Mouse (Mus musculus) embryonic facial prominence, embryonic 15.5 days (tissue): Measurements from ENCODE around the gene Kbtbd6. TPM values are rescaled to one million over a fixed set of nuclear protein-coding genes. Genes with fewer than 3 reads are reported as not detected.
"Not testable (repeated sequence)": the region's sequence is repeated elsewhere in the genome, so short reads cannot be mapped to it uniquely, and the experiment has no call there.

Experiments
- ATAC-seq: fragments of 200-750 bp; cut with Nextera tagmentation; 2 replicates; pipeline ENCODE4 v1.8.0; 2017; ENCODE audit warnings: low read depth, moderate TSS enrichment; ENCODE audit not compliant: insufficient number of reproducible peaks, low FRiP score, low TSS enrichment
- H3K27ac ChIP-seq: fragments of 300-500 bp; sonication (generic); replicated peaks from 2 replicates; pipeline ENCODE4 v1.5.1; 2015; ENCODE audit warnings: mild to moderate bottlenecking, inconsistent platforms
- H3K27me3 ChIP-seq: fragments of 300-500 bp; sonication (generic); 2 replicates; pipeline ENCODE4 v1.6.1; 2015; ENCODE audit warnings: inconsistent platforms
- H3K36me3 ChIP-seq: fragments of 300-500 bp; sonication (generic); 2 replicates; pipeline ENCODE4 v1.6.1; 2015; ENCODE audit warnings: mild to moderate bottlenecking, inconsistent platforms
- H3K4me1 ChIP-seq: fragments of 300-500 bp; sonication (generic); 2 replicates; pipeline ENCODE4 v1.6.1; 2015; ENCODE audit warnings: inconsistent platforms
- H3K4me2 ChIP-seq: fragments of 300-500 bp; sonication (generic); replicated peaks from 2 replicates; pipeline ENCODE4 v1.6.1; 2015; ENCODE audit warnings: mild to moderate bottlenecking, inconsistent platforms
- H3K4me3 ChIP-seq: fragments of 300-500 bp; sonication (generic); replicated peaks from 2 replicates; pipeline ENCODE4 v1.5.1; 2015; ENCODE audit warnings: mild to moderate bottlenecking, inconsistent platforms
- H3K9ac ChIP-seq: fragments of 300-500 bp; sonication (generic); 2 replicates; pipeline ENCODE4 v1.6.1; 2015; ENCODE audit warnings: inconsistent platforms
- H3K9me3 ChIP-seq: fragments of 300-500 bp; sonication (generic); replicated peaks from 2 replicates; pipeline ENCODE4 v1.6.1; 2016; ENCODE audit warnings: inconsistent platforms
- WGBS: fragments of 180-500 bp; shearing (Covaris S2); methylation state at CpG from one replicate; pipeline ENCODE4 v1.1.7; 2015; 5-methylcytosine and 5-hydroxymethylcytosine counted together
- polyA plus RNA-seq: library from polyadenylated mRNA; unstranded; fragments of >200 nt; fragmentation: Nextera tagmentation; extraction: Ambion mirVana; gene quantifications from 2 replicates; pipeline ENCODE4 v1.2.1, GENCODE M21; 2015

The Kbtbd6 gene
- polyA plus RNA-seq: 2.4 and 2.7 TPM in 2 replicates

DNA sequence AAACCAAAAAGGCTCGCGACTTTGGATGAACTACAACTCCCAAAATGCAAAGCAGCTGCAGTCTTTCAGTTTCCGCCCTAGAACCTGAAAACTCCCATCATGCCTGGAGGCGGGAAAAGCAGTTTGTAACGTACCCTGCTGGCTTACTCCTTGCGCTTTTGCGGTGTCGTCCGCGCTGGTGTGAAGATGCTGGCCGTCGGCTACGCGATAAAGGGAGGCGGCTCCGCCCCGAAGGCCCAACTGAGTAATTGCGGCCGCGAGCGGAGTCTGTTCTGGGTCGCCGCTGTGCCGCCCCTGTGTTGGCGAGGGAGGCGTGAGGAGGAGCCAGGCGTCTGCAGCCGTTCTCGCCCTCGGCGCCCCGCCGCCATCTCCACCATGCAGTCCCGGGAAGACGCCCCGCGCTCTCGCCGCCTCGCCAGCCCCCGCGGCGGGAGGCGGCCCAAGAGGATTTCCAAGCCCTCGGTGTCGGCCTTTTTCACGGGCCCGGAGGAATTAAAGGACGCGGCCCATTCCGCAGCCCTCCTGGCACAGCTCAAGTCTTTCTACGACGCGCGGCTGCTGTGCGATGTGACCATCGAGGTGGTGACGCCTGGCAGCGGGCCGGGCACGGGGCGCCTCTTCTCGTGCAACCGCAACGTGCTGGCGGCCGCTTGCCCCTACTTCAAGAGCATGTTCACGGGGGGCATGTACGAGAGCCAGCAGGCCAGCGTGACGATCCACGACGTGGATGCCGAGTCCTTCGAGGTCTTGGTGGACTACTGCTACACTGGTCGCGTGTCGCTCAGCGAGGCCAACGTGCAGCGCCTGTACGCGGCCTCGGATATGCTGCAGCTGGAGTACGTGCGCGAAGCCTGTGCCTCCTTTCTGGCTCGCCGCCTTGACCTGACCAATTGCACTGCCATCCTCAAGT, at the start of gene Kbtbd6:
TSS of gene Kbtbd6 (plus strand) at position 155 of the 910 bp plus-strand sequence.
- ATAC-seq: peak; percentile 89
- peak within 1 kb of the TSS; percentile 63; the same call in 1 of the 2 replicates for H3K27ac ChIP-seq
- H3K9me3 ChIP-seq, H3K36me3 ChIP-seq, H3K4me1 ChIP-seq, H3K27me3 ChIP-seq: not testable (repeated sequence)
- peak within 1 kb of the TSS; percentile 47 for H3K9ac ChIP-seq
- peak within 1 kb of the TSS; percentile 64 for H3K4me3 ChIP-seq
- H3K4me2 ChIP-seq: peak within 1 kb of the TSS; percentile 79
- 12% methylated on average over 43 of the region's 89 CpGs for WGBS

DNA sequence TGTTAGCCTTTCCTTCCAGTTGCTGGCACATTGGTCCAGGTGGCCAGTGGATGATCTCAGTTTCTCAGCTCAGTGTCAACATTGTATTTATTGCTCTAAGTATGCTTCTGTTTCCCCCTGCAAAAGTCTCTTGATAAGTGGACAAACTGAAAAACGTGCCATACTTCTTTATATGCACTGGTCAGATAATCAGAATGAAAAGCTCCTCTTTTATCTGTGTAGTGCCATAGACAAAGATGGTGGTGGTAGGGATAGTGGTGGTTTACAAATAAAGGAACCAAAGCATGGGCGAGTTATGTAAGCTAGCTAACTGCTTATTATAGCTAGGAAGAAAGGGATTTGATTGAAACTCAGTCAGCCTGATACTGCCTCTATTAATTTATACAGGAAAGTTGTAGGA, 44.0 kb upstream of the Kbtbd6 start:
- Histone ChIP-seq H3K36me3 (peaks cover 26% of the 10 kb centered on the region), H3K27me3 (no peaks in the 10 kb centered on the region), H3K4me3 (no peak overlapping the region), H3K9ac (no peak overlapping the region), H3K27ac (no peak overlapping the region), H3K4me1 (no peaks in the 10 kb centered on the region), H3K9me3 (no peaks in the 10 kb centered on the region), H3K4me2 (no peak overlapping the region)
- no peak for ATAC-seq
- 91% methylated on average over 2 of the region's 2 CpGs for WGBS

DNA sequence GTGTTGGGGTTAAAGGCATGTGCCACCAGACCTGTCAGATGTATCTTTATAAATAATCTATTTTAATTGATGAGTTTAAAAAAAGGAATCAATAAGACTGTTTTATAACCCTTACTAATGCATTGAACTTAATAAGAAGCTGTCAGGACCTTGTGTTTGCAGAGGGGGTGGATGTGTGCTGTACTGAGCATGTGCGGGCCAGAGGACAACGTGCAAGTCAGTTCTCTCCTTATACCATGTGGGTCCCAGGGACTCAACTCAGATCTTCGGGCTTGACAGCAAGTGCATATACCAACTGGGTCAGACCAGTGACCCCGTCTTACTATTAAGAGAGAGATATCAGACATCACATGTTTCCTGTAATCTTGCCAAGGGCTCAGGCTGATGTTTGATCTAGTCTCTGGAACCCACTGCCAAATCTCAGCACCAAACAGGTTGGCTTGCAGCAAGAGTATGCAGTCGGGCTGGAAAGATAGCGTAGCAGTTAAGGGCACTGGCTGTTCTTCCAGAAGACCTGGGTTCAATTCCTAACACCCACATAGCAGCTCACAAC, 42.3 kb upstream of the Kbtbd6 start:
- no peak overlapping the region for H3K27ac ChIP-seq
- no peak for ATAC-seq
- no peak overlapping the region for H3K4me3 ChIP-seq
- no peaks in the 10 kb centered on the region for H3K4me1 ChIP-seq
- no peaks in the 10 kb centered on the region for H3K27me3 ChIP-seq
- H3K4me2 ChIP-seq: no peak overlapping the region
- H3K36me3 ChIP-seq: peaks cover 26% of the 10 kb centered on the region
- no peaks in the 10 kb centered on the region for H3K9me3 ChIP-seq
- no peak overlapping the region for H3K9ac ChIP-seq
- WGBS: 87% methylated on average over 6 of the region's 6 CpGs

GRCm38 (mm10) chr14:79410662-79411061, 41.0 kb upstream of the Kbtbd6 start:
- Histone ChIP-seq H3K4me1 (no peaks in the 10 kb centered on the region), H3K9me3 (no peaks in the 10 kb centered on the region), H3K4me2 (no peak overlapping the region), H3K27me3 (no peaks in the 10 kb centered on the region), H3K9ac (no peak overlapping the region), H3K27ac (no peak overlapping the region), H3K4me3 (no peak overlapping the region), H3K36me3 (peaks cover 26% of the 10 kb centered on the region)
- WGBS: 73% methylated on average over 2 of the region's 2 CpGs
- ATAC-seq: no peak

GRCm38 (mm10) chr14:79413121-79413520, 38.5 kb upstream of the Kbtbd6 start:
- 87% methylated on average over 6 of the region's 6 CpGs for WGBS
- H3K27ac ChIP-seq: no peak overlapping the region
- H3K4me2 ChIP-seq: no peak overlapping the region
- no peaks in the 10 kb centered on the region for H3K4me1 ChIP-seq
- no peaks in the 10 kb centered on the region for H3K9me3 ChIP-seq
- no peak overlapping the region for H3K4me3 ChIP-seq
- H3K27me3 ChIP-seq: no peaks in the 10 kb centered on the region
- H3K36me3 ChIP-seq: peaks cover 21% of the 10 kb centered on the region
- no peak overlapping the region for H3K9ac ChIP-seq
- no peak for ATAC-seq

- no peak overlapping the region for H3K9ac ChIP-seq
- H3K4me2 ChIP-seq: no peak overlapping the region
- no peaks in the 10 kb centered on the region for H3K9me3 ChIP-seq
- WGBS: 61% methylated on average over 20 of the region's 20 CpGs
- H3K27ac ChIP-seq: no peak overlapping the region
- no peaks in the 10 kb centered on the region for H3K27me3 ChIP-seq
- peaks cover 9% of the 10 kb centered on the region; the same call in 1 of the 2 replicates for H3K36me3 ChIP-seq
- H3K4me1 ChIP-seq: no peaks in the 10 kb centered on the region
- H3K4me3 ChIP-seq: no peak overlapping the region
- no peak for ATAC-seq
Measured at GRCm38 (mm10) chr14:79420083-79420685, 31.5 kb upstream of the Kbtbd6 start.

GRCm38 (mm10) chr14:79425979-79426729, 25.5 kb upstream of the Kbtbd6 start, which contains the start of gene Kbtbd7:
TSS of gene Kbtbd7 (plus strand) at chr14:79426511.
- H3K9ac ChIP-seq: peak within 1 kb of the TSS; percentile 43
- no peaks in the 10 kb centered on the region for H3K4me1 ChIP-seq
- H3K27ac ChIP-seq: peak within 1 kb of the TSS; percentile 86
- peak; percentile 98 for ATAC-seq
- under 1% methylated on average over 36 of the region's 44 CpGs for WGBS
- H3K4me2 ChIP-seq: peak within 1 kb of the TSS; percentile 50
- peaks cover 11% of the 10 kb centered on the region; the same call in 1 of the 2 replicates for H3K36me3 ChIP-seq
- H3K4me3 ChIP-seq: peak within 1 kb of the TSS; percentile 54
- H3K27me3 ChIP-seq: no peaks in the 10 kb centered on the region
- peaks cover 6% of the 10 kb centered on the region; the same call in 1 of the 2 replicates for H3K9me3 ChIP-seq

- not testable (repeated sequence) for H3K4me1 ChIP-seq, H3K27me3 ChIP-seq, H3K9me3 ChIP-seq
- ATAC-seq: peak; percentile 27
- peak overlapping the region; percentile 43 for H3K9ac ChIP-seq
- peak overlapping the region; percentile 50 for H3K4me2 ChIP-seq
- H3K4me3 ChIP-seq: peak overlapping the region; percentile 54
- 60% methylated on average over 11 of the region's 59 CpGs for WGBS
- H3K27ac ChIP-seq: peak overlapping the region; percentile 86; the same call in 1 of the 2 replicates
- peaks cover 11% of the 10 kb centered on the region; the same call in 1 of the 2 replicates for H3K36me3 ChIP-seq
Measured at GRCm38 (mm10) chr14:79426730-79427365, 24.8 kb upstream of the Kbtbd6 start.

DNA sequence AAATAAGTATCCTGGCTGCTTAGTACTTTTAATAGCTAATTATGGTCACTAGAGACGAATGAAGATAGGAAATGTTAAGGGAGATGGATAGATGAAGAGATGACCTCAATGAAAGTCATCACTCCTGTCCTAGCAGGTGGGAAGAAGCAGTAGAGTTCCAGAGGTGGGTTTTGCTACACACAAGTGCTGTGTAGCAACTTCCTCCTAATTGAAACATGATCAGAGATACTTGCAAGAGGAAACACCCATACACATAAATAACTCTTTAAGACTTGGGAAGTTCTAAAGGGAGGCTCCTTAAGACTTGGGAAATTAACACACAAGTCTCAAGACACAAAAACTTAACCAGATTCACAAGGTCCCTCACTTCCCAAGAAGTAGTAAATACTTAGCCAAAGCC, 17.6 kb upstream of the Kbtbd6 start:
- WGBS: 68% methylated on average over 1 of the region's 1 CpGs
- Histone ChIP-seq H3K27me3 (no peaks in the 10 kb centered on the region), H3K9ac (no peak overlapping the region), H3K4me3 (no peak overlapping the region), H3K4me1 (no peaks in the 10 kb centered on the region), H3K27ac (no peak overlapping the region), H3K36me3 (no peaks in the 10 kb centered on the region), H3K9me3 (no peaks in the 10 kb centered on the region), H3K4me2 (no peak overlapping the region)
- no peak for ATAC-seq

DNA sequence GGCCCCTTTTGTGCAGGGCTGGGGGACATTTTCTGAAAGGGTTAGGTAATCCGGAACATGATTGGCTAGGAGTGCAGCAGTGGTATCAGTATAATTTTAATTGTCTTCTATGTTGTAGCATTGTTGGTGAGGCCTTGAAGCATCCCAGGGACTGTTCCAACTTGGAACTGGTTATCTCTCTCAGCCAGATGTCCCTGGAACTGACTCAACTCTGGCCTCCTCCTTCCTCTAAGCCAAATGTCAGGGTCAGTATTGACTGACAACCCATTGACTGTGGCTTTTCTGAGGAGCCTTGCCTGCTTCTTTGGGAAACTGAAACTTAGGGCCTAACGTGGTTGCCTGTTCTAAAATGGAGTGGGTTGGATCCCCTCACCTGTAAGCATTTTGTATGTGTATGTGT, 11.0 kb upstream of the Kbtbd6 start:
- Histone ChIP-seq H3K4me1 (no peaks in the 10 kb centered on the region), H3K36me3 (no peaks in the 10 kb centered on the region), H3K27me3 (no peaks in the 10 kb centered on the region), H3K27ac (no peak overlapping the region), H3K9me3 (no peaks in the 10 kb centered on the region), H3K4me2 (no peak overlapping the region), H3K4me3 (no peak overlapping the region), H3K9ac (no peak overlapping the region)
- WGBS: 87% methylated on average over 2 of the region's 2 CpGs
- no peak for ATAC-seq
